Mouse (Mus musculus) ES-E14 (cell line): ENCODE data around the gene Slc5a5.

Source experiments
- CHD2 ChIP-seq: IDR thresholded peaks from 2 replicates; pipeline ENCODE4 v1.6.1; 2014; ENCODE audit warnings: mild to moderate bottlenecking, low read depth, low read length, inconsistent platforms
- HCFC1 ChIP-seq: IDR thresholded peaks from 2 replicates; pipeline ENCODE4 v1.6.1; 2012; ENCODE audit warnings: low read length, inconsistent platforms, borderline replicate concordance; ENCODE audit not compliant: insufficient read depth
- MAFK ChIP-seq: IDR thresholded peaks from 2 replicates; pipeline ENCODE4 v1.6.1; 2014; ENCODE audit warnings: mild to moderate bottlenecking, low read depth, low read length, inconsistent platforms; ENCODE audit not compliant: insufficient read depth
- ZC3H11A ChIP-seq: IDR thresholded peaks from 2 replicates; pipeline ENCODE4 v1.6.1; 2012; ENCODE audit warnings: low read depth, mild to moderate bottlenecking, inconsistent platforms, low read length, borderline replicate concordance
- ZNF384 ChIP-seq: IDR thresholded peaks from 2 replicates; pipeline ENCODE4 v1.6.1; 2012; ENCODE audit warnings: low read depth, low read length, inconsistent platforms

DNA sequence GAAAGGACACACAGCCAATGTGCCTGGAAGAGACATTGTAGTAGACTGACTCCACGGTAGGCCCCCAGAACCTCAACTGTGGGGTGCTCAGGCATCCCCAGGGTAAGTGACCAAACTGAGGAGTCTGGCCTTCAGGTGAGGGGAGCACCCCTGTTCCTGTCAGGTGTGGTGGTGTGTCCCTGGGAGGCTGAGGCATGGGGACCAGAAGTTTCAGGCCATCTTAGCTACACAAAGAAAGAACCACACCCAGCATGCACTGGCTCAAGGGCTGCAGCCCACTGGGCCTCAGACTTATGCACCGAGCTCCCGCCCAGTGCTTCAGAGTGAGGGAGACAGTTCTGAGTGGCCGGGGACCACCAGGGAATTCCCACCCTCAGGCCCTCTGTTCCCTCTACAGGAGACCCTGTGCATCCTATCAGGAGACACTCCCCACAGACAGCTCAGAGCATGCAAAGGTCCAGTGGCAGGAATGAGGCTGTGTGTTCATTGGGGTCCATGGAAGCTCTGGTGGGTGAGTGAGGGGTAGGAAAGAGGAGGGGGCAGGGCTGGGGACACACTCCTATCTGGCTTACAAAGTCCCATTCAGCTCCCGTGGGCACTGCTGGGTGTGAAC lies 21.3 kb downstream of the Slc5a5 start:
- no peak for TF ChIP-seq ZNF384
- no peak for TF ChIP-seq ZC3H11A
- TF ChIP-seq HCFC1, result no peak
- TF ChIP-seq MAFK, result no peak
- TF ChIP-seq CHD2, result no peak
